Mouse (Mus musculus) frontal cortex, postnatal 10 days (tissue): ENCODE data around the gene Fadd.

Experiments
- DNase-seq, 2 experiments: peaks; one replicate each; pipeline ENCODE4 v3.0.0; 2022; ENCODE audit warnings: low spot score in 2 of 2, mixed read lengths in 1 of 2

The Fadd gene

GRCm38 (mm10) chr7:144577876-144578275, 4.4 kb downstream of the Fadd start:
- DNase-seq = no peak

DNA sequence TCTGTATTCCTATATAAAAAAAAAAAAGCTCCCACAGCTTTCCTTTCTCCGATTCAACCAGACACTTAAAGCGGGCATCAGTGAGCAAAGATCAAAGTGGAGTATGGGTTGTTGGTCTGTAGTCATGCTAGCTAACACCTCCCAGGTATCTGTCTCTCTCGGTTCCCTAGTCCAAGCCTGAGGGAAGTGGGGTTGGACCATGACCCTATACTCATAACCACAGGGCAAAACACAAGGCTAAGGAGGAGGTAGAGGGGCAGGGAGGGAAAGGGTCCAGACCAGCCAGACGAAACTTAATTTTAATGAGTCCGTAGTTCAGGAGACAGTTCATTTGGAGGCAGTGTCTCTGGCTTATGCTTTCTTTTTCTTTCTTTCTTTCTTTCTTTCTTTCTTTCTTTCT, 10.0 kb downstream of the Fadd start:
- no peak for DNase-seq

DNA sequence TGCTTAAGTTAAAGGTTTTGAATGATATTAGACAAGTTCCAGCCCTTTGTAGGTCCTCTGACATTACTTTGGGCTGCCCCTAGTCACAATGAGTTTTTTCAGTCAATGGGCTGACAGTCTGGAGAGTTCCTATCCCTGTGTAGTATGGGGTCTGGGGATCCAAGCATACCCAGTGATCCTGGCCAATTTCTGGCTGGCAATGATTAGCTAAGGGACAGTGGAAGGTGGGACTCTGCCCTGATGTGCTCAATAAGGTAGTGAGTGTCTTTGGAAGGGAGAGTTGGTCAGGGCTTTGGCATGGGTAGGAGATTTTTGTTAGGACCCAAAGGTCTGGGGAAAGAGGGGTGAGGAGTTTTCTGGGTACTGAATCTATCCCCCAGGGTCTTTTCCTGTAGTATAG, 10.7 kb downstream of the Fadd start:
- DNase-seq = no peak

DNA sequence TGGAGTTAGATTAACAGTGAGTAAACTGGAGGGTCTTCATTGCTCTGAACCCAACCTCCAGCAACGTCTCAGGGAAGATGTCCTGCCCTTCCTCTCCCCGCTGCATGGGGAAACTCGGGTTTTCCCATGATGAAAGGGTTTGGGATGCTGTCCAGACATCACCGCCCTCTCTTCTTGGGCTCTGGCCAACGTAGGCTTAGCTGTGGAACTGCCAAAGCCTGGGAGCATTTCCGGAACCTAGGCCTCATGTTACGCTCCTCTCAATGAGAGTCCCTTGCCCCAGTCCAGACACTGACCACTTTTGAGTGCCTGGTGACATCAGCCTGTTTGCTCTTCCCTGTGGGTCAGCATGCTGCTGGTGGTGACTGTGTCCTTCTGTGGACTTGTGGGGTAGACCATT, 12.8 kb downstream of the Fadd start:
- no peak for DNase-seq

GRCm38 (mm10) chr7:144568091-144568490, 14.2 kb downstream of the Fadd start:
- no peak for DNase-seq

- no peak for DNase-seq
Observed at GRCm38 (mm10) chr7:144566921-144567682, 15.2 kb downstream of the Fadd start.

DNA sequence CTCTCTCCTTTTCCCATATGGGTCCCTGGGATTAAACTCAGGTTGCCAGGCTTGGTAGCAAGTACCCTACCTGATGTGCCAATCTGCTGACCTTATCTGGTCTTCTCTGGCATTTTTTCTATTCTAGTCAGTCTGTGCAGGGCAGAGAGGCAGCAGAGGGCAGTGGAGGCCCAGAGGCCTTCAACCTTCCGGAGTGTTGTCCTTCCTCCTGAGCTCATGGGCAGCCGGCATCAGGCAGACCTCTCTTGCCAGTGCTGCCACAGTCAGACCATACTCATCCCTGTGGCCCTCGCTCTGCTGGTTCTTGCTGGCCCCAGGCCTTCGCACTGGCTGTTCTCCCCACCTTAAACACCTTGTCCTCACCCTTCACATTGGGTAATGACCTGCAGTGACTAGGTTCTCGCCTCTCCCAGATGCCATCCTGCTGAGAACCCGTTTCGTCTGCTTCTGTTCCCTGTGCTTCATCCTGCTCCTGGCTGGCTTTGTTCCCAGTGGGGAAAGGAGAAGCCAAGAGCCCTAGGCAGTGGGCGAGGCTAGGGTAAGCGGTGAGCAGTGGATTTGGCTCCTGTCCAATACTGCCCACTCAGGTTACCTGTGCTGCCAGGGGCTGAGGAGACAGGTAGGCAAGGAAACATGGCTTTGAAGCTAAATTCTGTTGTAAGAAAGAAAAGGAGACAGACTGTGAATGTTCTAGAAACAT, 18.7 kb downstream of the Fadd start:
- no peak for DNase-seq

DNA sequence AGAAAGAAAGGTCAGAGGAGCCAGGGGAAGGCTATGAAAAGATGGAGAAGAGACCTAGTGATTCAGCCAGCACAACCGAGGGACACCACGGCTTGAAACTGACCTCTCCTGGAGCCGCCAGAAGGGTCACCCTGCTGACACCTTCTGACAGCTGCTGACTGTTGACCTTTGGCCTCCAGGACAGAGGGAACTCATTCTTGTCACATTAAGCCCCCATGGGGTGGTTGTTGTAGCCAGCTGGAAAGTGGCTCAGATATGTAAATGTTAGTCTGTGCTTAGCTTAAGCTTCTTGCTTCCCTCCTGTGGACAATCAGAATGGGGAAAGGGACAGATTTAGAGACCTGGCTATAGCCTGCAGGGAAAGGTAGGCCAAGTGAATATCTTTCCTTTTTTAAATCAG, 20.2 kb downstream of the Fadd start:
- no peak for DNase-seq

DNA sequence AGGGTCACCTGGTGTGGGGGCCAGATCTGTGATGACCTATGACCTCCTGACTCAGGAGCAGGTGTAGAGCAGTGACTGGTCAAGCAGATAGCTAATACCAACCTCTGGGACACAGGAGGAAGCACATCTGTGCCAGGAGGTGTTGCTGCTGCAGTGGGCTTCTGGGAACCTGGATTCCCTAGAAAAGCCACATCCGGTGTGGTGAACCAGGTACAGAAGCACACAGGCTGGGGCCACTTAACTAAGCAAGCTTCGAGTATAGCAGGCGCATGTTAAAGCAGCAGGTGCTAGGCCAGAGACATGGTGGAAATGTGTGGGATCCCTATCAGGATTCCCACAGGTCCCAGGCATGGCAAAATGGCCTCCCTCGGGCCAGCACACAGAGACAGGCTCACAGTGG, 21.7 kb downstream of the Fadd start:
- no peak for DNase-seq

GRCm38 (mm10) chr7:144558552-144558951, 23.7 kb downstream of the Fadd start:
- DNase-seq = no peak

DNA sequence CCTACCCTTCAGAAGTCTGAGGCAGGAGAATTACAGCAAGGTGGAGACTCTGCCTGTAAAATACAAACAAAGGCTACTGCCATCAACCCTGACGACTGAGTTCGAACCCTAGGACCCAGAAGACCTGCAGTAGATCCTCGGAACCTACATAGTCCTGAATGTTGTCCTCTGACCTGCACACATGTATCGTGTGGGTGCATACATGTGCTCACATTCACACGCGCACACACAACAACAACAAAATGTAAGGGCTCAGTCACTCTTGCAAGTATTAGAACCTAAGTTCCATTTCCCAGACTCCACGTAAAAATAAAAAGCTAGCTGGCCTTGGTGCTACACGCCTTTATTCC, 28.2 kb downstream of the Fadd start:
- peak in 1 of 2 experiments; percentile 13 for DNase-seq

GRCm38 (mm10) chr7:144553237-144554122, 28.8 kb downstream of the Fadd start, which contains the start of gene Ppfia1:
TSS of gene Ppfia1 (minus strand) at chr7:144553729.
- DNase-seq = peak; percentile 96 to 98

DNA sequence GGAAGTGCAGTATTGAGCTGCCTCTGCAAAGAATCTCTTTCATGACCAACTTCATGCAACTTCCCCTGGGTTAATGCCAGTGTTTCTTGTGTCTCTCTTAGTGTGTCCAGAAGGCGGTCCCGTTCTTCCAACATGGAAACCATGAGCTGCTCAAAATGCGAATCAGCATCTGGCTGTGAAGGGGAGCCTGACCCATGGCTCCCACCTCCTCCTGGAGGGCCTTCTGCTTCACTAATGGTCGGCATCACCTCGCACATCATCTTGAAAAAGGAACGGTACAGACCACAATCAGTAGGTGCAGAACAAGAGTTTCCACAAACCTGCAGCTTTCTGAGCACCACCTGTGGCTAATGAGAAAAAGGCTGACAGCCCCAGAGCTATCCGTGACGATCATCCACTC, 30.0 kb downstream of the Fadd start:
- DNase-seq = no peak

GRCm38 (mm10) chr7:144550811-144551210, 31.5 kb downstream of the Fadd start:
- DNase-seq = no peak

DNA sequence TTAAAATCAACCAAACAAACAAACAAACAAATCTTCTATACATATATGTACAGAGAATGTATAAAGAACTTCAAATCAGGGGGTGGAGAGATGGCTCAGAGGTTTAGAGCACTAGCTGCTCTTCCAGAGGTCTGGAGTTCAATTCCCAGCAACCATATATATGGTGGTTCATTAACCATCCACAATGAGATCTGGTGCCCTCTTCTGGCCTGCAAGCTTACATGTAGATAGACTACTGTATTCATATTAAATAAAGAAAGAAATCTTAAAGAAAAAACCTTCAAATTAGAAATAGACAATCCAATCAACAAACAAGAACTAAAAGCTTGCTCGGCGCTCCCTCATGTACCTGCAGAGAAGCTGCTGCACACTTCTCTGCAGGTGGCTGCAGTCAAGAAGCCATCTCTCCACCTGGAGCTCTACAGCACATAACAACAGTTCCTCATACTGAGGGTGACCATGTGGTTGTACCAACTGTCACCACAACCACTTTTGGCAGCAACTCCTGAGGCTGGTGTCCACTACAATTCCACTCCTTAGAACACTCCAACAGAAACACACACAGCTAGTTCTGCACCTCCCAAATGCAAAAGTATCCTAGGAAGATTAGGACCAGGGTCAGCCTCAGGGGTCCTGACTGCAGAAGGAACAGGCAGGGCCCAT, 32.2 kb downstream of the Fadd start:
- no peak for DNase-seq

DNA sequence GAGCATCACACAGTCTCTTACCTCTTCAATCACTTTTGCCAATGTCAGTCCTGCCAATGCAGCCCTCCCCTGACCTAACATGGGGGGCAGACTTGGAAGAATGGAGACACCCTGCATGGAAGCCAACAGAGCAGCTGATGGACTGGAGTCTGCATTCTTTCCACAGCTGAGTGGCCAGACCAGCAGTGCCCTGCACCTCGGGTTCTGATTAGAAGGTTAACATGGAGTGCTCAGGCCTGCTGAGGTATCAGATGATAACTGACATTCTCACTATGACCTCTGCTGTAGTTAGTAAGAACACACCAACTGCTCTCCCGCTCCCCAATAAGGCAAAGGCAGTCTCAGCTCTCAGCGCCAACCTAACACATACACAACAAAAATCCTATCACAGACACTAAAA, 37.0 kb downstream of the Fadd start:
- DNase-seq = no peak

DNA sequence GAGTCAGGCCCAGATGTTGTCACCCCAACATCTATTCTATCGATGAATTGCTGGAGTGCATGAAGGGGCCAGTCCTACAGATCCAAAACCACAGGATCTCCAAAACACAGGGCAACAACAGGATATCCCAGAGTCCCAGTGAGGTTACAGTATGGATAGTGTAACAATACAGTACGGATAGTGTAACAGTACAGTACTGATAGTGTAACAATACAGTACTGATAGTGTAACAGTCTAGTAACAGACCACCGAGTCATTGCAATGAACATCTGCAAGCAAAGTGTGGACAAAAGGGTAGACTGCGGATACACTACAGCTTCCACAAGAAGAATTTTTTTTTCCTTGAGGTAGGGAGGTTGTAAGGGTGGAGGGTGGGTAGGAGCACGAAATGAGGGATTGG, 40.9 kb downstream of the Fadd start:
- DNase-seq = no peak

- no peak for DNase-seq
Observed at GRCm38 (mm10) chr7:144539146-144539545, 43.1 kb downstream of the Fadd start.

DNA sequence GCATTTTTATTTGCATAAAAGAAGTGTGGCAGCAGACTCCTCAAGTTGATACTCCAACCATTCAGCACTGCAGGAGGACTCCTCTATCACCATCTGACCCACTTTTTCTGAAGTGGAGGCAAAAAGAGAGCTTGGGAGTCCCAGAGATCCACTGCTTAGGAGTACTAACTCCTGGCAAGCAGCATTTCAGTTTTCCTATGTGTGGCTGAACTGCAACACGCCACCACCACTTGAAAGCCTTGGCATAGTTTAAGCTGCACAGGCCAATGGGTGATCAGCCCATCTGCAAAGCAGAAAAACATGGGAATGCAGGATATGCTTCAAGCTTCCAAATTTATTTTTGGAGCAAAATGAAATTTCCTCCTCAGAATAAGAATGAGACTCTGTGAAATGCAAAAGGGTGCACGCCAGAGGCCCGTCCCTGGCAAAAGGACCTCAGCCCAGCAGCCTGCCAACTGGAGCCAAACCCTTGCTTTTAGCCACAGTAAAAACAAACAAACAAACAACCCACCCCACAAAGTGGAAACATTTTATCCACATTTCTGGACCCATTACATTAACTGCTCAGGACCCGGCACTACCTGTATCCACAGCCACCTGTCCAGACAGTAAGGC, 44.1 kb downstream of the Fadd start:
- no peak for DNase-seq

GRCm38 (mm10) chr7:144536367-144536766, 45.9 kb downstream of the Fadd start:
- DNase-seq = no peak

DNA sequence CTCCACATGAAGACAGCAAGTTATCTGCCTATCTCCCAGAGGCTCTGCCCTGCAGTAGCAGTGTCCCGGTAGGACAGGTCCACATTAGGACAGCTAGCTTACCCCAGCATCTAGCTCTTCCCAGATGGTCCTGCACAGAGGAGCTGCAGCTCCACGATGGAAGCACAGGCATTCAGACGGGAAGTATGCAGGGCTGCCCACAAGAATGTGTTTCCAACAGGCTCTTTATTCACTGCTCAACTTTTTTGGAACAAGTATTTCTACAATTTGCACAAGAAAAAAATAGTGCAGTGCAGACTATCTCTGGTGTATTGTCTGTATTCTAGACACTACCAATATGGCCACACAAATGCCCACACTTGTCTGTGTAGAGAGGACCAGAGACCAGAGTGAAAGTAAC, 47.5 kb downstream of the Fadd start:
- no peak for DNase-seq
